ENCODE assay signal across 8 mouse cellular contexts in genomic region chr14:52316441-52317225, GRCm38 (mm10). TPM values are rescaled to one million over a fixed set of nuclear protein-coding genes. Genes with fewer than 3 reads are reported as not detected.
DNase-seq lines count a peak whose midpoint lies in the region; ATAC-seq and TF ChIP-seq lines count a peak whose summit lies in the region.
"Had no signal": no experiment of that assay in that cellular context is flagged by ENCODE, and none has a peak within 500 bp of the region (broad histone marks: within the 10 kb centered on the region; RNA-seq: fewer than 3 reads in every experiment).

No protein-coding gene starts in this region.

- H3K9me3 ChIP-seq in ES-E14 (ENCODE audit: control insufficient read depth, insufficient read depth, low read depth, low read length), result no peaks in the 10 kb centered on the region
- peaks cover 16% of the 10 kb centered on the region for H3K9me3 ChIP-seq in embryonic facial prominence, embryonic 10.5 days
- no peaks in the 10 kb centered on the region for H3K9me3 ChIP-seq in liver, embryonic 15.5 days (replicated peaks)
- no peaks in the 10 kb centered on the region for H3K9me3 ChIP-seq in stomach, embryonic 14.5 days (ENCODE audit: control insufficient read depth, low read depth, low read length)

- no peaks in the 10 kb centered on the region for H3K27me3 ChIP-seq in embryonic facial prominence, embryonic 10.5 days (replicated peaks; ENCODE audit: low read depth, poor library complexity, severe bottlenecking)
- H3K27me3 ChIP-seq in liver, embryonic 15.5 days, result peaks cover 56% of the 10 kb centered on the region
- H3K27me3 ChIP-seq in stomach, embryonic 14.5 days (ENCODE audit: control insufficient read depth, insufficient read depth, low read length), result no peaks in the 10 kb centered on the region

- H3K4me1 ChIP-seq in ES-E14 (ENCODE audit: control insufficient read depth in 2 of 2, insufficient read depth in 2 of 2, low read length in 2 of 2, poor library complexity in 1 of 2), result peaks cover 2 to 21% of the 10 kb centered on the region in 2 experiments; a peak in 3 of 4 replicates
- H3K4me1 ChIP-seq in embryonic facial prominence, embryonic 10.5 days, result peaks cover 56% of the 10 kb centered on the region
- peaks cover 16% of the 10 kb centered on the region for H3K4me1 ChIP-seq in liver, embryonic 15.5 days (replicated peaks)
- peaks cover 13% of the 10 kb centered on the region for H3K4me1 ChIP-seq in stomach, embryonic 14.5 days (ENCODE audit: control insufficient read depth, insufficient read depth, low read length)

- ATAC-seq in liver, embryonic 15.5 days (ENCODE audit: insufficient read depth), result 0 out of 2 replicates have a peak, but pooled peaks have one; percentile 36
- peak; percentile 66 for ATAC-seq in stomach, embryonic 14.5 days (ENCODE audit: insufficient number of reproducible peaks, insufficient read depth, low FRiP score, low read depth)

- peak; percentile 27 for DNase-seq in CD4-positive, CD25-positive, alpha-beta regulatory T cell, adult 2 months (ENCODE audit: low read depth, low spot score)
- no peak for DNase-seq in ES-E14 (ENCODE audit: low read depth, low spot score)
- DNase-seq in embryonic facial prominence, embryonic 10.5 days (ENCODE audit: low spot score), result no peak
- DNase-seq in hindlimb bud, embryonic 11.5 days (ENCODE audit: extremely low spot score, low read depth, low spot score), result peak; percentile 44
- DNase-seq in thymus, postnatal 10 days (ENCODE audit: low spot score in 2 of 2), result no peak

- peaks cover 16% of the 10 kb centered on the region; the same call in 1 of the 2 replicates for H3K36me3 ChIP-seq in ES-E14 (ENCODE audit: control insufficient read depth, insufficient read depth, low read length, poor library complexity, severe bottlenecking)
- H3K36me3 ChIP-seq in embryonic facial prominence, embryonic 10.5 days (replicated peaks), result peaks cover 37% of the 10 kb centered on the region
- no peaks in the 10 kb centered on the region for H3K36me3 ChIP-seq in liver, embryonic 15.5 days (replicated peaks)
- peaks cover 25% of the 10 kb centered on the region for H3K36me3 ChIP-seq in stomach, embryonic 14.5 days (ENCODE audit: control insufficient read depth, insufficient read depth, low read length)

- no peak overlapping the region; the same call in 1 of the 2 replicates for H3K27ac ChIP-seq in ES-E14 (ENCODE audit: insufficient read depth, low read depth, low read length, poor library complexity, severe bottlenecking)
- peak overlapping the region; percentile 99 for H3K27ac ChIP-seq in embryonic facial prominence, embryonic 10.5 days (replicated peaks)
- H3K27ac ChIP-seq in liver, embryonic 15.5 days (replicated peaks), result no peak overlapping the region
- peak overlapping the region; percentile 91 for H3K27ac ChIP-seq in stomach, embryonic 14.5 days (ENCODE audit: low read length)

- WGBS in embryonic facial prominence, embryonic 10.5 days, result 3% methylated on average over 16 of the region's 16 CpGs
- 15% methylated on average over 16 of the region's 16 CpGs for WGBS in liver, embryonic 15.5 days (ENCODE audit: insufficient replicate concordance)
- 7% methylated on average over 16 of the region's 16 CpGs for WGBS in stomach, embryonic 14.5 days

- peak overlapping the region; percentile 73 to 98 for H3K4me3 ChIP-seq in ES-E14 (ENCODE audit: insufficient read depth in 1 of 2, low read depth in 1 of 2, low read length in 2 of 2, poor library complexity in 1 of 2, severe bottlenecking in 1 of 2)
- H3K4me3 ChIP-seq in embryonic facial prominence, embryonic 10.5 days, result peak overlapping the region; percentile 87
- H3K4me3 ChIP-seq in liver, embryonic 15.5 days (replicated peaks), result peak overlapping the region; percentile 60
- H3K4me3 ChIP-seq in stomach, embryonic 14.5 days (ENCODE audit: low read depth, low read length), result peak overlapping the region; percentile 74

- in situ Hi-C loops in ES-E14 (cut with MboI; ENCODE audit: low sequenced_read_pairs in 2 of 2, unreplicated experiment in 2 of 2), result no loop called here

- no peak overlapping the region for H3K9ac ChIP-seq in ES-E14 (ENCODE audit: insufficient read depth, low read depth, low read length, poor library complexity, severe bottlenecking)
- no peak overlapping the region for H3K9ac ChIP-seq in liver, embryonic 15.5 days
- peak overlapping the region; percentile 84; the same call in 1 of the 2 replicates for H3K9ac ChIP-seq in stomach, embryonic 14.5 days (replicated peaks; ENCODE audit: low read depth, low read length)

- H3K4me2 ChIP-seq in liver, embryonic 15.5 days, result peak overlapping the region; percentile 76
- H3K4me2 ChIP-seq in stomach, embryonic 14.5 days (replicated peaks; ENCODE audit: low read depth, low read length), result peak overlapping the region; percentile 83

TF ChIP-seq in ES-E14, 5 proteins besides CTCF, POLR2A, EP300 and RAD21:
- TF ChIP-seq ZNF384 (IDR thresholded peaks at IDR 0.05; ENCODE audit: low read depth, low read length), result no peak

RNA-seq across cellular contexts. Expression of gene Mettl3, which starts 11.7 kb away (rescaled TPM):
- total RNA-seq in ES-E14 (2012; rRNA removed), result 22.0 and 50.3 TPM in 2 replicates
- 55.4 and 64.0 TPM in 2 replicates for polyA plus RNA-seq in embryonic facial prominence, embryonic 10.5 days (2016; fragmentation: Nextera tagmentation; extraction: Ambion mirVana)
- polyA plus RNA-seq in liver, embryonic 15.5 days (2015; fragmentation: Nextera tagmentation; extraction: Ambion mirVana), result 15.9 and 18.2 TPM in 2 replicates
- polyA plus RNA-seq in stomach, embryonic 14.5 days (2014; fragmentation: Nextera tagmentation; extraction: Ambion mirVana), result 41.3 and 45.3 TPM in 2 replicates

RNA-seq across cellular contexts. Expression of gene Sall2, which starts 11.9 kb away (rescaled TPM):
- 4.3 and 5.0 TPM in 2 replicates for total RNA-seq in ES-E14 (2012; rRNA removed)
- polyA plus RNA-seq in embryonic facial prominence, embryonic 10.5 days (2016; fragmentation: Nextera tagmentation; extraction: Ambion mirVana), result 50.3 and 51.9 TPM in 2 replicates
- 0.71 and 0.86 TPM in 2 replicates for polyA plus RNA-seq in liver, embryonic 15.5 days (2015; fragmentation: Nextera tagmentation; extraction: Ambion mirVana)
- polyA plus RNA-seq in stomach, embryonic 14.5 days (2014; fragmentation: Nextera tagmentation; extraction: Ambion mirVana), result 14.6 and 16.2 TPM in 2 replicates

RNA-seq across cellular contexts. Expression of gene Rab2b, which starts 37.3 kb away (rescaled TPM):
- total RNA-seq in ES-E14 (2012; rRNA removed), result 2.6 and 4.9 TPM in 2 replicates
- polyA plus RNA-seq in embryonic facial prominence, embryonic 10.5 days (2016; fragmentation: Nextera tagmentation; extraction: Ambion mirVana), result 22.7 and 25.8 TPM in 2 replicates
- 2.6 and 3.1 TPM in 2 replicates for polyA plus RNA-seq in liver, embryonic 15.5 days (2015; fragmentation: Nextera tagmentation; extraction: Ambion mirVana)
- polyA plus RNA-seq in stomach, embryonic 14.5 days (2014; fragmentation: Nextera tagmentation; extraction: Ambion mirVana), result 26.6 and 27.3 TPM in 2 replicates

RNA-seq across cellular contexts. Expression of gene Tox4, which starts 37.7 kb away (rescaled TPM):
- total RNA-seq in ES-E14 (2012; rRNA removed), result 21.3 and 29.1 TPM in 2 replicates
- 53.5 and 60.7 TPM in 2 replicates for polyA plus RNA-seq in embryonic facial prominence, embryonic 10.5 days (2016; fragmentation: Nextera tagmentation; extraction: Ambion mirVana)
- polyA plus RNA-seq in liver, embryonic 15.5 days (2015; fragmentation: Nextera tagmentation; extraction: Ambion mirVana), result 16.4 and 18.1 TPM in 2 replicates
- polyA plus RNA-seq in stomach, embryonic 14.5 days (2014; fragmentation: Nextera tagmentation; extraction: Ambion mirVana), result 47.3 and 56.0 TPM in 2 replicates

RNA-seq across cellular contexts. Expression of gene Olfr1513, which starts 39.6 kb away (rescaled TPM):
- total RNA-seq in ES-E14 (2012; rRNA removed), result not detected in 2 replicates
- polyA plus RNA-seq in embryonic facial prominence, embryonic 10.5 days (2016; fragmentation: Nextera tagmentation; extraction: Ambion mirVana), result not detected in 2 replicates
- polyA plus RNA-seq in liver, embryonic 15.5 days (2015; fragmentation: Nextera tagmentation; extraction: Ambion mirVana), result not detected in 2 replicates
- polyA plus RNA-seq in stomach, embryonic 14.5 days (2014; fragmentation: Nextera tagmentation; extraction: Ambion mirVana), result not detected in 2 replicates
- total RNA-seq: layer of hippocampus, postnatal 10 days had no signal

Comparison
In these comparisons a context has a peak if more than half of its experiments do, and no peak if none do; other contexts are left out.
1. DNase-seq: peak in CD4-positive, CD25-positive, alpha-beta regulatory T cell, adult 2 months (single experiment) and hindlimb bud, embryonic 11.5 days (single experiment); none in ES-E14 (single experiment), embryonic facial prominence, embryonic 10.5 days (single experiment) and thymus, postnatal 10 days (0 of 2).
2. H3K27ac ChIP-seq: peak in embryonic facial prominence, embryonic 10.5 days (single experiment) and stomach, embryonic 14.5 days (single experiment); none in ES-E14 (single experiment) and liver, embryonic 15.5 days (single experiment).
3. Peak in every context shown above with its lines, with median percentiles within 50 percentile points of each other: H3K4me3 ChIP-seq.